Mouse (Mus musculus) forelimb bud, embryonic 11.5 days (tissue): ENCODE measurements around the gene Cybrd1.
A peak's percentile ranks its signal among the peaks of the same experiment; 100 is the strongest.

Source experiments
- DNase-seq: peaks from one replicate; pipeline ENCODE4 v3.0.0-alpha.2; 2012; ENCODE audit warnings: low read depth, low spot score

Gene Cybrd1

GRCm38 (mm10) chr2:71117797-71118708, at the start of gene Cybrd1:
Gene Cybrd1, plus strand, starts transcription at chr2:71117923.
- peak; percentile 21 for DNase-seq

GRCm38 (mm10) chr2:71071601-71072000, 46.1 kb upstream of the Cybrd1 start:
- DNase-seq, result no peak

- DNase-seq, result no peak
Measured at GRCm38 (mm10) chr2:71073330-71073729, 44.4 kb upstream of the Cybrd1 start.

GRCm38 (mm10) chr2:71073828-71074227, 43.9 kb upstream of the Cybrd1 start:
- no peak for DNase-seq

GRCm38 (mm10) chr2:71082416-71082815, 35.3 kb upstream of the Cybrd1 start:
- DNase-seq, result no peak

GRCm38 (mm10) chr2:71083454-71084193, 34.1 kb upstream of the Cybrd1 start:
- DNase-seq, result no peak

GRCm38 (mm10) chr2:71089766-71090165, 28.0 kb upstream of the Cybrd1 start:
- no peak for DNase-seq

- DNase-seq, result no peak
Measured at GRCm38 (mm10) chr2:71090660-71091445, 26.9 kb upstream of the Cybrd1 start.

- DNase-seq, result no peak
Measured at GRCm38 (mm10) chr2:71096170-71096569, 21.6 kb upstream of the Cybrd1 start.

- DNase-seq, result no peak
Measured at GRCm38 (mm10) chr2:71102621-71103291, 15.0 kb upstream of the Cybrd1 start.

- DNase-seq, result no peak
Measured at GRCm38 (mm10) chr2:71103292-71103680, 14.4 kb upstream of the Cybrd1 start.

GRCm38 (mm10) chr2:71104696-71105095, 13.0 kb upstream of the Cybrd1 start:
- no peak for DNase-seq

- DNase-seq, result no peak
Measured at GRCm38 (mm10) chr2:71105469-71106215, 12.1 kb upstream of the Cybrd1 start.

GRCm38 (mm10) chr2:71107225-71107624, 10.5 kb upstream of the Cybrd1 start:
- no peak for DNase-seq

GRCm38 (mm10) chr2:71108541-71108940, 9.2 kb upstream of the Cybrd1 start:
- no peak for DNase-seq

GRCm38 (mm10) chr2:71113489-71114171, 4.1 kb upstream of the Cybrd1 start:
- DNase-seq, result no peak

- DNase-seq, result no peak
Measured at GRCm38 (mm10) chr2:71116151-71116550, 1.6 kb upstream of the Cybrd1 start.

- no peak for DNase-seq
Measured at GRCm38 (mm10) chr2:71120844-71121243, 3.1 kb downstream of the Cybrd1 start.

- DNase-seq, result no peak
Measured at GRCm38 (mm10) chr2:71121406-71121805, 3.7 kb downstream of the Cybrd1 start.
